Mouse (Mus musculus): ENCODE results near the gene Npffr2.

- TF ChIP-seq CTCF (IDR thresholded peaks at IDR 0.05; ENCODE audit: low read depth), result no peak
- TF ChIP-seq EP300 (IDR thresholded peaks at IDR 0.05; ENCODE audit: low read depth), result no peak
Observed at GRCm38 (mm10) chr5:89561381-89561780, 34.2 kb downstream of the Npffr2 start.
